Mouse (Mus musculus) kidney, adult 18-20 months (tissue): ENCODE results near the gene Itga9.

ENCODE experiments used
- DNase-seq: peaks from one replicate; pipeline ENCODE4 v3.0.0; 2021

Itga9 gene

DNA sequence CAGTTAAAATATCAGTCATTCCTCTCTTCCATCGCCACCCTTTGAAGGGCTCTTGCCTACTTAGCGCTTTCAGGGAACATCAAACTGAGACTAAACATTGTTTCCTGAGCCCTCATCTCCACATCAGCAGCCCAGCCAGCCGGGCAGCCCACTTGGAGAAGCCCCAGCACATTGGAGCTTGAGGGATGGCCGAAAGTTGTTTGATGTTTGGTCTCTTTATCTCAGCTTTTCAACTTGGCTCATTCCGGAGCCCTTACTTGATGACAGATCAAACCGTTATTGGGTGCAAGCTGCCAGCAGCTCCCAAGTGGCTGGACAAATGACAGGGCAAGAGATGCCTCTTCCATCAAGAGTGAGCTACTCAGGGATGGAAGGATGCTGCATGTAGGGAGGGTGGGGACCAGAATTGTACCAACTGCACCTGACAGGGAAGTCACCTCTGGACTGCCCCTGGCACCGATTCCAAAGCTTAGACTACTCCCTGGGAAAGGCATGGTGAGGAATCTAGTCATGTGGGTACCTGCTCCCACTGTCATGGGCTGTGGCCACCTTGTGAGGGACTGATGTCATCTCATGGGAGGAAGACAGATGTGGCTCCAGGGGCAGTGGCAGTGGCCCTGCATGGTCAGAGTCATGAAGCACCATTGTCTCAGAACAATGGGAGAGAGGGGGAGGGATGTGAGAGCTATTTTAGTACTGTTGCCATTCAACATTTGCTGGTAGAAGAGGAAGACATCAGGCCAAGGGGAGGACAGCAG lies 232.6 kb downstream of the Itga9 start:
- no peak for DNase-seq

DNA sequence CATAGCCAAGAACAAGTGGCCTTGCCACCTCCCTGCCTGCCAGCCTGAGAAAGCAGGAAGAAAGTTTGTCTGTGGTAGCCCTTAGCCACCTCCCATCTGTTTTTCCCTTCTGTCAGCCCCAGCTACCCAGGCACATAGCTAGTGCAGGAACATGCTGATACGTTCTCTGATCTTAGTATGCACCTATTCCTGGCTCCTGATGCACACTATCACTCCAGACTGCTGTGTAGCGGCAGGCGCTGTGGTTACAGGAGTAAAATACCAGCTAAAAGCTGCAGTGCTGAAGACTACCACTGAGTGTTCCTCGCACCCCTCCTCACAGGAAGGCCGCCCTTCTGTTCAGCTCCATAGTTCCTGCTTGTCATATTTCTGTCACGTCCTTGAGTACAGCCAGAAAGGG lies 234.8 kb downstream of the Itga9 start:
- no peak for DNase-seq

DNA sequence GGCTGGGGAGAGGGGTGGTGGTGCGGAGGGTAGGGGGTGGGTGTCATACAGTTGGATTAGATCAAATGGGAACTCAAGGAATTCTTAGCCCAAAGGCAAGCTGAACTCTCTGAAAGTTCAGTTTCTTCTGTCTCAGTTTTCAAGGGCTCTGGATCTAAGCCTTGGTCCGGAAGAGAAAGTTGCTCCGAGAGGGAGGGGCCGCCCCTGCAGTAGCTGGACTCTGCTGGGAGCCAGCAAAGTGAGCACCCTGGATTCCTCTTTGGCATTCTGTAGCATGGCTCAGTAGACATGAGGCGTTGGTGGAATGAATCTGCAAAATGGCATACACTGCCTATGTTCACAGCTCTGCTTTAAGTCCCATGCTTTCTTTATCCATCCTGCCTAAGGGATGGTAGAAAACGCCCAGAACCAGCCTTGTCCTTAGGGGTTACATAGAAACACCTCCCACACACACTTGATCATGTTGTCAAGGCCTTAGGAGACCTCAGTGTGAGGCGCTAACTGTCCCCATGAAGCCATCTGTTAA lies 235.5 kb downstream of the Itga9 start:
- no peak for DNase-seq

DNA sequence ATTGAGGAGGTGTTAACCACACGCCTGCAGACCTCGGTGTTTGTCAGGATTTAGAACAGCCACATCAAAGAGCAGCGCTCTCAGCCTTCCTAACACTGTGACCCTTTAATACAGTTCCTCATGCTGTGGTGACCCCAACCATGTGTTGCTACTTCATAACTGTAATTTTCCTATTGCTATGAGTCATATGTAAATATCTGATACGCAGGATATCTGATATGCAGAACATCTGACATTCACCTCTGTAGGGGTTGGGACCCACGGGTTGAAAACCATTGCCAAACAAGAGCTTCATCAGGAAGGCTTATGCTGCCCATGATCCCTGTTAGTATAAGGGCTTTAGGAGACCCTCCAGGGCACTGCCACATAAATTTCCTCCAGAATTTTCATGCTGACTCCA lies 237.2 kb downstream of the Itga9 start:
- DNase-seq = no peak

DNA sequence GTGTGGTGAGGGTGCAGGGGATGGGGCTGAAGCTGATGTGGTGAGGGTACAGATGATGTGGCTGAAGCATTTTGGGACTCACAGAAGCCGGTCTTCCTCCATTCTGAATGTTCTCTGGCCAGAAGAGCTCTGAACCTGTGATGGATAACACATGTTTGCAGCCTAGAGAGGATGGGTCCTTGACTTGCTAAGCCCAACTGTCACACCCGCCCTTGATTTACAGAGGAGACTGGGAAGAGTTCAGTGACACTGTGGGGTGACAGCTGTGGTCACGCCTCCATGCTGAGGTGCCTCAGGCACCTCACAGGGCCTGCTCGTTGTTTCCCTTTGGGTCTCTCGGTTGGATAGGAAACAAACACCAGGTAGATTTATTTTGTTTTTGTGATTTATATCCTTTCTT lies 238.5 kb downstream of the Itga9 start:
- DNase-seq = no peak

DNA sequence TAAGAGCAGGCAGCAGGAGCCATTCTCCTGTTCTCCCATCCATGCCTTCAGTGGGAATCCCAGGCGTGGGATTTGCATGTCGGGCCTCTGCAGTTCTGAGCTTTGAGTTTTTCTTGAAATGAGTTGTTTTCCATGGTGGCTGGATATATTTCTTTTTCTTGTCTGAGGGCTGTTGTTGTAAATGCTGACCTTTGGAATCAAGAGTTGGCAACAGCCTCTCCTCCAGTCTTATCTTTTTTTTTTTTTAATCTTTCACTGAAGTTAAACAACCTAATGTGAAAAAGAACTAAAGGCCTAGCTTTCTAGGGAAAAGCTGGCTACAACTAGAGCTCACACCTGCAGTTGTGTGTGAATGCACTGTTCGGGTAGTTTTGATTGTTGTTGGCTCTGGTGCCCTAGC lies 240.3 kb downstream of the Itga9 start:
- DNase-seq = no peak

DNA sequence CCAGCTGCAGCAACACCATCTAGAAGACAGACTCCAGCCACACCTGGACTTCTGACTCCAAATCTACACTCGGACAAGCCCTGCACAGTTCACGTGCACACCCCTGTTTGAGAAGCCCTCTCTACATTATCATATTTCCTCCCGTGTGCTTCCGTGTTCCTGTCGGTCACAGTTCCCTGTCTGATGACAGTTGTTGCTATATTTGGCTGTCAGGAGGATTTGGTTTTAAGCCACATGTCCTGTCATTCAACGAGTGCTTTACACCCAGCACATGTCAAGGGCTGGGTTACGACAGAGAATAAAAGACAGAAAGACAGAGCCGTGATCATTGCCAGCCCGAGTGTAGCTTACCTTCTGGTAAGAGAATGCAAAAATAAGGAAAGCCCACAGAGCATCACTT lies 250.2 kb downstream of the Itga9 start:
- DNase-seq = no peak

DNA sequence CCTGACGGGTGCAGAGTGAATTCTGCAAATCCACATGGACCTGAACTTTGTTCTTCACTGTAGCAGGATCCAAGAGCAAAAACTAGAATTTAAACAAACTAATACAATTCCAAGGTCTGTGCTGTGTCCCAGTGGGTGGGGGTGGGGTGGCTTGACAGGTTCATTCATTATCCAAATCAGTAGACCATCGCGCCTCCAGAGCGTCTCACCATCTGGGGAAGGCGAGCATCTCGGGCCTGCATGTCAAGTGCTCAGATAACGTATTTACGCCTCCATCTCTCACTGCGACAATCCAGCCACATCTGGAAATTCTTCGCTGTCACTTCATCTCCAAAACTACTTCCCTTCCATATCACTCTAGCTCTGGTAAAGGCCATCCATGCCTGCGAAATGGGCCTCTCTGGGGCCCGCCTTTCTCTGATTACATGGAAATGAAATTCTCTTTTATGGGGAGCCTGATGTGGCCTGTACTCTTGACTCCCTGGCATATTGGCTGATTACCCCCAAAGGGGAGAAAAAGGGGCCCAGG lies 254.2 kb downstream of the Itga9 start:
- no peak for DNase-seq

DNA sequence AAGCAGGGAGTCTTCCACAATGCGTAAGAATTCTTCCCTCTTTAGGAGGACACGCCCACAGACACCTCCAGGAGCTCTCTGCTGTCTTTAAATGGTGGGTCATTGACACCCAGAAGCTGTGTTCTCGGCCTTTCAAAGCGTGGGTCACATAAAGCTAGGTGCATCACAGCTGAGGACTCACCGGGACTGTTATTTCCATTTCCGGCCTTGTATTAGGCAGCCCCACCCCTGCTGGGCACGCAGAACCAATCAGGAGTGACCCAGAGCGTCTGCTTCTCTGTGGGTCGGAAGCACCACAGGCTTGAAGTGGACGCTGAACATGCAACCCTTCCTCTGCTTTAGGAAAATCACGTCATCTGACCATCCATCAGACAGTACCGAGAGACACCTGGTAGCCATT lies 255.7 kb downstream of the Itga9 start:
- no peak for DNase-seq

DNA sequence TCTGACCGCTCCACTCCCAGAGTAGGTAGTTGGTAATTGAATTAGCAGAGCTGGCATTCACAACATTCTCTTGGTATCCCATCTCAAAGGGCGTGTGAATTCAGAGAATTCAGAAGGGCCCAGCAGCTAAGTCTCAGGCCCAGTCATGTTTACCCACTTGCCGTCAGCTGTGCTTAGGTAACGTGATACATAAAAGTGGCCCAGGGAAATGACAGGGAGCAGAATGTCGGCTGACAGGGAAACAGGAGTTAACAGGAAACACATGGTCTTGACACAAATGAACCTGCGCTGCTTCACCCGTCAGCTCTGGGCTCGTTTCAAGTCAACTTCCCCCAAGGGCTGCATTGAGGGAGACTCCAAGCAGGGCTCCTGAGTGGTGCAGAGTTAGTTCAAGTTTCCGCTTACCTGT lies 256.4 kb downstream of the Itga9 start:
- DNase-seq = no peak

DNA sequence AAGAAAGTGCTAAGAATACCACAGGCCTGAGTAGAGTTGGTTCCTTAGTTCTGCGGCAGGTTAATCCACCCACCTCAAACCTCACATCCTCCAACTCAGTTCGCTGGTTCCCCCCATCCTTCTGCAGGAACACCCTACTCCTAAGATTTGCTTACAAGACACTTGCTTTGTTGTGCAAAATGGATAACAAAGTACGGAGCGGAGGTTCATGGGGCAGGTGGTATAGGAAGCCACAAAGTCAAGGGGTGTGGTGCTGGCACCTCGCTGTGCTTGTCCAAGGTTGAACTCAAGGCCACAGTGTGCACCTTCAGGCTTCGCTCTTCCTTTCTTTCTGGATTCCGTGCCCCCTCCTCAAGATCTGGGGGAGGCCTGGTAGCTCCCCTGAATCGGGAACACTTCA lies 257.0 kb downstream of the Itga9 start:
- DNase-seq = no peak

DNA sequence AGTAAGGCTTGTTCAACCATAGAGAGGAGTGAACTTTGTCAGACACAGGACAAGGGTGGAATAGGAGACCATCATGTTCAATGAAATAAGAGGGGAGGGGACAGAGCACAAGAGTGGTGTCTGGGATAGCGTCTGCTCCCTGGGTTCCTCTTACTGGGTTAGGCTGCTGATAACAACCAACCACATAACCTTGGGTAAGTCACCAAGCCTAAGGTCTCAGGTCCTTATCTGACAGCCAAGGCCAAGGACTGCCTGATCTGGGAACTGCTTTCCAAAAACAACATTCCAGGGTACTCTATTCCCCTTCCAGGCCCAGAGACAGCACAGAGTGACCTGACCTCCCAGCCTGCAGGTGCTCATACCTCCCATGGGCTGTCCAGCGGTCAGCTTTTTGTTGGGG lies 260.5 kb downstream of the Itga9 start:
- DNase-seq = no peak

DNA sequence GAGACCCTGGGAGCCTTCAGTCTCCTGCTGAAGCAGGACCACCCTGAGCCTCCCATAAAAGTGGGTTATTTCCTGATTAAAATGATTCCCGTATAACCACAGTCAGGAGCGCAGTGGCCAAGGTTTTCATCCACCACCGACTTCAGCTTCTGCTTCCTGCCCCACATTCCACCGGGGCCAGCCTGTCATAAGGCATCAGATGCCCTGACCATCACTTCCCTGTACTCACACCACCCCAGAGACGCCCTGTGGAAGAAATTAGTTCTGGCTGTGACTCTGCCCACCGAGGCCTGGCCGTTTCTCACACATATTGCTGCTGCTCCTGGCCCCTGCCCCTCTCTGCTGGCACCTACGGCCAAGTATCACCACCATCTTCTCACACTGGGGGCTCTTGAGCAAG lies 261.4 kb downstream of the Itga9 start:
- DNase-seq = no peak

DNA sequence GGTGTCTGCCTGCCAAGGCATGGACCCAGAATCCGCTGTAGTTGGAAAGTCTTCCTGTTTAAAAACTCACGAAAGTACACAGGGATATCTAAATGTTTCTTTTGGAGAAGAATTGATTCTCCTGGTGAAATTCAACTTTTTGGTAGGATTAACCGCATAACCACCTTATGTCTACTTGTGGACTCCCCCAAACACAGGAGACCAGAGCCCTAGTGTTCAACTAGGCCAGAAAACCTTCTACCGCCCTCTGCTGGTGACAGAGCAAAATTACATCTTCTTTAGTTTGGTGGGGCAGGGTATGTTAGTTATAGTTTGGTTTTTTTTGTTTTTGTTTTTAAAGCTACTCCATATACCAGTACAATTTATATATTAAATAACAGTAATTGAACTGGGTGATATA lies 264.6 kb downstream of the Itga9 start:
- peak; percentile 54 for DNase-seq

DNA sequence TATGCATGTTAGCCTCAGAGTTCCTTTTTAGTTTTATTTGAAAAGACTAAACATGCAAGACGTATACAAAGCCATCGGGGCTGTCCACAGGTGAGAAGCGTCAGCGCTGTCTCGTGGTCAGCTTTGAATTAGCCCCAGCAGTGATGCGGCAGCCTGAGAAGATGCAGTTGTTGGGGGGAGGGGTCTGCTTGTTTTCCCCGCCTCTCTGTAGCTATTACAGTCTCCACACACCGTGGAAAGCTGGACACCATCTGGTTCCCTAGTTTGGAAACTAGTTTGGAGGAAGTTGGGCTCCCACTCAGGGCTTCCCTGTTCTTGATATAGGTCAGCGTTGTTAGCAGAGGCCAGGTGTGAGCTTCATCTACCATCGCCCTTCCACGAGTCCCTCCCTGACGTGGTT lies 266.5 kb downstream of the Itga9 start:
- DNase-seq = no peak

DNA sequence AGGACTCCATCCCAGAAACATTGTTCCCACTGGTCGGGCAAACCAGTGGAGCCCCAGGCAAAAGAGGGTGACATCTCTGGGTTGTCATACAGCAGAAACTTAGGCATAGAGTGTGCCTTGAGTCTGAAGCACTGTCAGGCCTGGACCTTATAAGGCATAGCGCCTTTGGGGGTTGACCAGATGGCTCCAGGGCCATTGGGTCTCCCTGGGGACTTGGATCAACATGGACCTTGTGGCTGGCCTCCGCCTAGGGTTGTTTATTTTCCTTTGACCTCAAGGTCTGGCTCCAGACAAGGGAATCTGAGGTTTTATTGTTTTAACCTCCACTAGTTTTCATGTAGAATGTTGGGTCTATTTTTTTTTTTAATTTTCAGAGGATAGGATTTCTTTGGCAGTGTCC lies 267.1 kb downstream of the Itga9 start:
- peak; percentile 34 for DNase-seq

DNA sequence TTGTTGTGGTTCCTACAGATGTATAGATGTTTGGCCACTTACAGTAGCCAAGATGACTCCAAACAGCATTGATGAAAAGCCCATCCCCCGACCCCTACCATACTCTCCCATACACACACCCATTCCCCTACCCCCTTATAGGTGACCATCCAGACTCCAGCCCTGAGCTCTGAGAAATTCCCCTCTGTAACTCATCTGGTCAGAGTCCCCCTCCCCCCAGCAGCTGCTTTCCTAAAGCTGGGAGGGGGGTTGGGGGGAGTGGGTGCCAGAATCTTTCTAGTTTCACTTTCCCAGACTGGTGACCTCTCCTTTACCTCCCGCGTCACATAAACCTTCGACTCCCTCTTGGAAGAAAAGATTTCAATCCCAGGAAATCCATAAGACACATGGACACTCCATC lies 269.2 kb downstream of the Itga9 start:
- no peak for DNase-seq

DNA sequence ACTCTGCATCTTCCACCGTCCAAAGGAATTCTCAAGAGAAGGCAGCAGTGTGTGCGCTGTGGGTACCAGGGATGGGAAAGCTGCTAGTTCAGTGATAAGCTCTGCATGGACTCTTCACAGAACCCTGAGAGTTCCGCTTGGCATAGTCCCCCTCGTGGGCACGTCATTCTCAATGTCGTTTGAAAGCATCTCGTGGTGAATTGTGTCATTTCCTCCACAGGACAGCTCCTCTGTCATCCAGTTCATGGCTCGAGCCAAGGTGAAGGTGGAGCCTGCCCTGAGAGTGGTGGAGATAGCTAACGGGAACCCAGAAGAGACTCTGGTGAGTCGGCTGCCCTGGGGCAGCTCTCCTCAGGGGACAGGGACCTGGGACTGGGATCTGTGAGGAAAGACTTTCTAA lies 270.4 kb downstream of the Itga9 start:
- no peak for DNase-seq

DNA sequence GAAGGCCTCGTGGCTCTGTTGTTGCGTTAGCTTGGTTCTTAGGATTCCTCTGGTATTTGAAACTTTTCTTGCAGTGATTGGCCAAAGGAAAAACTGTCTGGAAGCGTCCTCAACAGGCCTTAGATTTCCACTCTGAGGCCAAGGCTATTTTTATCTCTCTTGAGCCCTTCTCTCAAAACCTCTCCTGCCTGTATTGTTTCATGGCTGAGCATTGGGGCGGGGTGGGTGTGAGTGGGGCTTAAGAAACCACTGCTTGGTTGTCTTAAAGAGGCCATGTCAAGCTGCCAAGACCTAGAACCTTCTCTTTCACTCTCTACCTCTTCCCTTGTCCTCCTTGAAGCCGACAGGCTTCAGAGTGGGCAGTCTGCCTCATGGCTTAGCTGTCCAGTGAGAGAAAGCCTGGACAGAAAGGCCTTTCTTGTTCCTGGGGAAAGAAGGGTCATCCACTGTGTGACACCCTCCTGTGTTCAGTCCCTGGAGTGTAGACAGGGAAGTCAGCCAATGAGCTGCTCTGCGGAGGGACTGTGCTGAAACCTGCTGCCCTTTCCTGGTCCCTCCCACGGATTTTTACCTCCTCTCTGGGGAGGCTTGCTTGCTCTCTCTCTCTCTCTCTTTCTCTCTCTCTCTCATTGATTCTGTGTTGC lies 271.0 kb downstream of the Itga9 start:
- no peak for DNase-seq

DNA sequence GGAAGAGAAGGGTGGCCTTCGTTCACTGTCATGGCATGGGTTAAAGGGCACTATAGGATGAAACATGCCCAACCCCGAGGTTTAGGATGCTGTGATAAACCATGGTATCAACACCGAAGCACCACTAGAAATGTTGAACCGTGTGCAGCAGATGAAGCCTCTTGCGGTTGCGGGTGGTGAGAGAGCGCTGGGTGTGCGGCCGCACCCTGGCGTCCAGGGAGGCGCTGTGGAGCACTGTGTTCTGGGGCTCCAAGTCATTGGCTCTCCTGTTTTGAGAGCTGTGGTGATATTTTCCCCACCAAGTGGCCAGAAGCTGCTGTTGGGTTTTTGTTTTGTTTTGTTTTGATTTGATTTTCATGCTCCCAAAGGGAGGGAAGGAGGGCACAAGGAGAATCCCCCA lies 272.1 kb downstream of the Itga9 start:
- no peak for DNase-seq

DNA sequence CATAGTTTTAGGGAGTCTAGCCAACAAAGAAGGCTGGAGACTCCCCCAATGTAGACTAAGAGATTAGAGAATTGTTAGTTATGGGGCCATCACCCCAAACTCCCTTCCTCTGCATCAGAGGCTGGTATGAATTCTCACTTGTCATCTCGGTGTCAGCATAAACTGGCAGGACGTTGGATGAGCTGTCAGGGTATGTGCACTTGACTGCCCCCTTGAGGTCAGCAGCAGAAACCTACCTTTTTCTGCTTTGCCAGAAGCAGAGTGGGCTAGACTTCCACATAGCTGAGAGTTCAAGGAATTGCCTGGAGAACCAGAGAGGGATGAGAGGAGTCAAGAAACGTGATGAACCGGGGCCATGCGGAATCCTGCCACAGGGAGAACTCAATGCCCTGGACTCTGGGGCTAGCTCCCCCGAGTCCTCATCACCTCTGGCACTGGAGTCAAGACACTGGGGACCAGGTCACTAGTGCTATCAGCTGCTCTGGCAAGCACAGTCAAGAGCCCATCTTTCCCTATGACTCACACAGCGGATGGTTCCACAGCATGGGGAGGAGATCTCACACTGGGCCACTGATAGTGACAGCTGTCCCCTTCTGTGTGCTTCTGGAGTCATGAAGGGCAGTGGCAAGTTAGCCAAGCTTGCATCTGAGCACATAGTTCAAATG lies 274.9 kb downstream of the Itga9 start:
- DNase-seq = peak; percentile 36

DNA sequence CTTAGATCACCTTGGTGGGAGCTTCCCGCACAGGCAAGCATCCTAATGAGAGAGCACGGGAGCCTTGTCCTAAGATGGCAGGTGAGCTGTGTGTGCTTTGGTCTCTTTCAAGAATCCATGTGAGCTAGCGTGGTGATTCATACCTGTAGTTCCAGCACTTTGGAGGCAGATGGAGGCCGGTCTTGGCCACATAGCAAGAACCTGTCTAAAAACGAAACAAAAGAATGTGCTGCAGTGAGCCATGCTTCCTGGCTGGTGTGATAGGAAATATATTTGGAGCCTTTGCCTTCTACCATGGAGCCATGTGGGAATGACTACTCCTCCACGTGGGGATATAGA lies 275.4 kb downstream of the Itga9 start:
- DNase-seq = no peak

DNA sequence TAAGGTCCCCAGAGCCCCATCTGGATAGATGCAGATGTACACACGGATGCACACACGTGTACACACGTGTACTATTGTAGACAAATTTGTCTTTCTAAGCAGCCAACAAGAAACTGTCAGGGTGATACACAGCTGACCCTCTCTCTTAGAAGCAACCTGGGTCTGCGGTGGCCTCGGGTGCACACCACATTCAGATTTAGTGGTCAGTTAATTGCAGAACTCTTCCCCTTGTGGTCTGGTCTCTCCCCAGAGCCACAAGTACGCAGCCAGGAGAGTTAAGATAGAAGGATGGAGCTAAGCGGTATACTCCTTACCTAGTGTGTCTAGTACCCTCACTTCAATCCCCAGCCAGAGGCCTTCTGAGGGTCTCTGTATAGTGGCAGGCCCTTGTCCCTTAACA lies 276.7 kb downstream of the Itga9 start:
- no peak for DNase-seq

DNA sequence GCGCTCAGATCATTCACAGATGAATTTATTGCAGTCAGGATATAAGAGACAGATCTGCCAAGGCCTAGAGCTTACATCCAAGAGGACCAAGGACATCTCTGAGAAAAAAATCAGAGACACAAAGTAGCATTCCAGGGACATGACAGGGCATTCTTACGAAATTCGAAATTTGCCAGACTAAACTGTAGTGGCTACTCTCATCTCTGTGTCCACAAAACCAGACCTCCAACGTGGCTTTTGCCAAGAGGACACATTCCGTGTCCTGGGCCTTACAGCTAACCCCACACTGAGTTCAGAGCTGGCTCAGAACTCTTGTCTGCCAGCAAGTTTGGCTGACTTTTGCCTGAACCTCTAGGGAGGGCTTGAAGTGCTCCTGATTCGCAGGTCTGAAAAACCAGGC lies 279.3 kb downstream of the Itga9 start:
- DNase-seq = no peak
